Mouse (Mus musculus) forebrain, embryonic 11.5 days (tissue): ENCODE measurements around the gene Zfp831. TPM values are rescaled to one million over a fixed set of nuclear protein-coding genes. Genes with fewer than 3 reads are reported as not detected.

Experiments
- ATAC-seq: fragments of 200-750 bp; cut with Nextera tagmentation; replicated peaks from 2 replicates; pipeline ENCODE4 v1.8.0; 2017; ENCODE audit warnings: moderate TSS enrichment; ENCODE audit not compliant: low FRiP score
- DNase-seq: peaks from one replicate; pipeline ENCODE4 v3.0.0-alpha.2; 2017; ENCODE audit warnings: low spot score
- H3K27ac ChIP-seq: fragments of 300-500 bp; sonication (generic); 2 replicates; pipeline ENCODE4 v1.5.1; 2014; ENCODE audit warnings: low read depth, low read length
- H3K27me3 ChIP-seq: fragments of 300-500 bp; sonication (generic); 2 replicates; pipeline ENCODE4 v1.6.1; 2014; ENCODE audit warnings: mild to moderate bottlenecking, low read length, mixed read lengths; ENCODE audit not compliant: control insufficient read depth, insufficient read depth
- H3K36me3 ChIP-seq: fragments of 300-500 bp; sonication (generic); 2 replicates; pipeline ENCODE4 v1.6.1; 2014; ENCODE audit warnings: mild to moderate bottlenecking, low read length, moderate library complexity, mixed read lengths; ENCODE audit not compliant: control insufficient read depth, insufficient read depth
- H3K4me1 ChIP-seq: fragments of 300-500 bp; sonication (generic); replicated peaks from 2 replicates; pipeline ENCODE4 v1.6.1; 2014; ENCODE audit warnings: low read length, mixed read lengths; ENCODE audit not compliant: control insufficient read depth, insufficient read depth
- H3K4me2 ChIP-seq: fragments of 300-500 bp; sonication (generic); 2 replicates; pipeline ENCODE4 v1.6.1; 2014; ENCODE audit warnings: low read depth, mild to moderate bottlenecking, low read length, moderate library complexity, mixed read lengths; ENCODE audit not compliant: severe bottlenecking
- H3K4me3 ChIP-seq: fragments of 300-500 bp; sonication (generic); 2 replicates; pipeline ENCODE4 v1.5.1; 2014; ENCODE audit warnings: low read depth, low read length
- H3K9ac ChIP-seq: fragments of 300-500 bp; sonication (generic); 2 replicates; pipeline ENCODE4 v1.6.1; 2014; ENCODE audit warnings: low read length
- H3K9me3 ChIP-seq: fragments of 300-500 bp; sonication (generic); 2 replicates; pipeline ENCODE4 v1.6.1; 2016; ENCODE audit warnings: low read length, mixed read lengths; ENCODE audit not compliant: control insufficient read depth
- WGBS: fragments of 180-500 bp; shearing (Covaris S2); extraction: QIAGEN DNeasy Blood & Tissue Kit; methylation state at CpG from one replicate; pipeline ENCODE4 v1.1.7; 2014; 5-methylcytosine and 5-hydroxymethylcytosine counted together
- polyA plus RNA-seq: library from polyadenylated mRNA; unstranded; fragments of >200 nt; fragmentation: Nextera tagmentation; extraction: Ambion mirVana; gene quantifications from 2 replicates; pipeline ENCODE4 v1.2.1, GENCODE M21; 2014

Zfp831 gene
- polyA plus RNA-seq, 1 experiment from 2014 or later = not detected

DNA sequence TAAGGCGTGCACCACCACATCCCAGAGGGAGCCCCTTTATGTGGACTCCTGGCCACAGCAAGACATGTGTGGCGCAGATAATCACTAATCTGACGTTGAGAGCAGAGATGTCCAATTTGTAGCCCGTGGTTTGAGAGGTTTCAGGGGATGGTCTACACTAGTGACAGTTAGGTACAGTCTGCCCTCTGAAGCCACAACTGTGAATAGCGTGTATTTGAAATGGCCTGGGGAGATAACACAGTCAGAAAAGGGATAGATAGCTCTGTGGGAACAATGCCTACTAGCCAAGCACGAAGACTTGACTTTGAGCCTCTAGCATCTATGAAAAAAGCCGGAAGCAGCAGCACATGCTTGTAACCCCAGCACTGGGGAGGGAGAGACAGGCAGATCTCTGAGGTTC is 18.9 kb upstream of the Zfp831 start:
- Histone ChIP-seq H3K4me3 (no peak overlapping the region), H3K4me2 (no peak overlapping the region), H3K36me3 (no peaks in the 10 kb centered on the region), H3K4me1 (no peaks in the 10 kb centered on the region), H3K9me3 (no peaks in the 10 kb centered on the region), H3K9ac (no peak overlapping the region), H3K27me3 (no peaks in the 10 kb centered on the region), H3K27ac (no peak overlapping the region)
- no peak for ATAC-seq
- WGBS = 86% methylated on average over 7 of the region's 7 CpGs
- no peak for DNase-seq

DNA sequence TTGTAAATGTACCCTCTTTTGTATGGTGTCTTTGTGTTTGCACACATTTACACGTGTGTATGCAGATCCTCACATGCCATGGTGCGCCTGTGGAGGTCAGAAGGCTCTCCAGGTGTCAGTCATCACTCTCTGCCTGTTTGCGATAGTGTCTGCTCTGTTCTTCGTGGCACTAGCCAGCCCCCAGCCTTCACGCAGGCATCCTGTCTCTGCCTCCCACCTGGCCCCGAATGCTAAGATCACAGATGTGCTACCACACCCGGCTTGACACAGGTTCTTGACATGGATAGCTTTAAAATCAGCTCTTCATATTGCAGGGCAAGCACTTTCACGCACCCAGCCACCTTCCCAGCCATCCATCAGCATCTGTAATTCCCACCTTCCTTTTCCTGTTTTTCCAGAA is 16.3 kb upstream of the Zfp831 start:
- no peak overlapping the region for H3K9ac ChIP-seq
- H3K27ac ChIP-seq = no peak overlapping the region
- no peak overlapping the region for H3K4me2 ChIP-seq
- ATAC-seq (no peak), DNase-seq (no peak)
- WGBS = 79% methylated on average over 8 of the region's 8 CpGs
- H3K27me3 ChIP-seq = no peaks in the 10 kb centered on the region
- H3K4me3 ChIP-seq = no peak overlapping the region
- no peaks in the 10 kb centered on the region for H3K36me3 ChIP-seq
- H3K9me3 ChIP-seq = no peaks in the 10 kb centered on the region
- no peaks in the 10 kb centered on the region for H3K4me1 ChIP-seq

DNA sequence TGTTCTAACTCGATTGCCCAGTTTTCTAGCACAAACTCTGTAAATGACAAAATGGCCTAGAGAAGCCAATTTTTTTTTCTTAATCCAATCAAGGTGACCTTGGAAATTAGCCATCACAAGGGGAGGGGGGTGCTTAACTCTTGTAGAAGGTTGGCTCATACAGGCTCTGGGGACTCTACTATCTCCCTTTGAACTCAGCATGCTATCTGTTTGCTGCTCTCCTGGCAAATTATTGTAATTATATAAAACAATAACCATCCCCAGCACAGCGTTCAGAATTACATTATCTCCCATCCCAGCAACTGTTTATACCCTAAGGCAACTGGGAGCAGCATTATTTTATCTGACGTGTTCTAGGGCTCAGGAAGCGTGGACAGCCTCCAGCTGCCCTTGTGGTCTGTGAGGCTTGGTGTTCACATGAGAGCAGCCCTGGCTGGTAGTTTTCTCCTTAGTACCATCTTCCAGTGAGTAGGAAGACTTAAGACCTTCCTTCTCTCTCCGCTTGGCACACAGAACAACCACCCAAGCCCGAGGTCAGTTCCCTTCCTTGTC is 14.0 kb upstream of the Zfp831 start:
- WGBS = 83% methylated on average over 6 of the region's 6 CpGs
- H3K9me3 ChIP-seq = no peaks in the 10 kb centered on the region
- H3K4me1 ChIP-seq = no peaks in the 10 kb centered on the region
- H3K36me3 ChIP-seq = no peaks in the 10 kb centered on the region
- no peak overlapping the region for H3K9ac ChIP-seq
- H3K27ac ChIP-seq = no peak overlapping the region
- H3K4me3 ChIP-seq = no peak overlapping the region
- no peak for ATAC-seq
- H3K4me2 ChIP-seq = no peak overlapping the region
- no peaks in the 10 kb centered on the region for H3K27me3 ChIP-seq
- no peak for DNase-seq

DNA sequence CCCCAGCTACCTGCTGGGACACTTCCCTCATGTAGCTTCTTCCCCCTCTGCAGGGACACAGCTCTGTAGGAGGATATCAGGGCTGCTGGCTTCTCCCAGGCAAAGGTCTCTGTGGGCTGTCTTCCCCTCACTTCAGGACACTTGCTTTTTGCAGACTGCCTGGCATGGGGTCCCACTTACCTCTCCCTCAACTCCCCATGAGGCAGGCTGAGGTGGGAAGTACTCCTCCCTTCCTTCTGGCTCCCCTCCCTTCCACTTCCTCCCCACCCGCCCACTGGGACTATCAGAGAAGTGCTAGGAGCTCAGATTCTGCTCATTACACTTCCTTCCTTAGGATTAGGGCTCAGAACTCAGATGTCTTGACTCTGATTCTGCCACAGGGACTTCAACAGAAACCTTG is 6.6 kb upstream of the Zfp831 start:
- Histone ChIP-seq H3K27ac (no peak overlapping the region), H3K4me1 (no peaks in the 10 kb centered on the region), H3K9ac (no peak overlapping the region), H3K27me3 (no peaks in the 10 kb centered on the region), H3K9me3 (no peaks in the 10 kb centered on the region), H3K4me3 (no peak overlapping the region), H3K36me3 (no peaks in the 10 kb centered on the region), H3K4me2 (no peak overlapping the region)
- 56% methylated on average over 1 of the region's 1 CpGs for WGBS
- DNase-seq (no peak), ATAC-seq (no peak)

DNA sequence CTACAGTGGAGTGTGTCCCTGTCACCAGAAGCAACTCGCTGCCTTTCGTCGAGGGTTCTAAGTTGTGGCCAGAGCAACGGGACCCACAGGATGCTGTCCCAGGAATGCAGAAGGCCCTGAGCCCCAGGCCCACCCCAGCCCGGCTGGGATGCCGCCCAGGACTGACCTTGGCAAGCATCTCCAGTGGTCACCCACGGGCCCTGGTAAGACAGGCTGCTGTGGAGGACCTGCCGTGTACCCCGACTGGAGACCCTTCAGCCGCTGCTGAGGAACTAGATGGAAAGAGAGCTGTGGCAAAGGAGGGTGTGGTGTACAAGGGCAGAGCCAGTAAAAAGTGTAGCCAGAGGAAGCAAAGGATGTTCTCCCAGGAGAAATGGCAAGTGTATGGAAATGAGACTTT is 1.6 kb downstream of the Zfp831 start:
- ATAC-seq (no peak), DNase-seq (no peak)
- Histone ChIP-seq H3K27ac (no peak overlapping the region), H3K27me3 (no peaks in the 10 kb centered on the region), H3K4me2 (no peak overlapping the region), H3K9ac (no peak overlapping the region), H3K4me1 (no peaks in the 10 kb centered on the region), H3K9me3 (no peaks in the 10 kb centered on the region), H3K4me3 (no peak overlapping the region), H3K36me3 (no peaks in the 10 kb centered on the region)
- WGBS = 89% methylated on average over 10 of the region's 10 CpGs

DNA sequence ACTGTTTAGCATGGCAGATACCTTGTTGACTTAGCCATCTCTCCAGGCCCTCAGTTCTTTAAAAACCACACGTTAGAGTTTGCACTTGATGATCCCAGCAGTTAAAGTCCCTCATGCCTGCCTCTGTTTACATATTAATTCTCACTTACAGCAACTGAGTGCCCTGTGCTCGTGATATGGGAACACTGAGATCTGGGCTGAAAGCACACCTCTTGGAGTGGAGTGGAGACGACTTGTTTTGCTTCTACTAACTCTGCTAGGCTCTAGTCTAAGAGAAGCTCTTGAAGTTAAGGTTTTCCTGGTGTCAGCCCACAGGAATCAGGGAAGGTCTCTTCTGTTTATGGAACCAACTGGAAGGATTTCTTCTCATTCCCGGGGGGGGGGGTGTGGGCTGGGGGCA is 9.5 kb downstream of the Zfp831 start:
- no peak overlapping the region for H3K27ac ChIP-seq
- no peak overlapping the region for H3K4me3 ChIP-seq
- no peaks in the 10 kb centered on the region for H3K9me3 ChIP-seq
- H3K9ac ChIP-seq = no peak overlapping the region
- no peaks in the 10 kb centered on the region for H3K36me3 ChIP-seq
- ATAC-seq (no peak), DNase-seq (peak; percentile 34)
- H3K4me1 ChIP-seq = no peaks in the 10 kb centered on the region
- H3K4me2 ChIP-seq = no peak overlapping the region
- WGBS = 82% methylated on average over 4 of the region's 4 CpGs
- H3K27me3 ChIP-seq = no peaks in the 10 kb centered on the region

DNA sequence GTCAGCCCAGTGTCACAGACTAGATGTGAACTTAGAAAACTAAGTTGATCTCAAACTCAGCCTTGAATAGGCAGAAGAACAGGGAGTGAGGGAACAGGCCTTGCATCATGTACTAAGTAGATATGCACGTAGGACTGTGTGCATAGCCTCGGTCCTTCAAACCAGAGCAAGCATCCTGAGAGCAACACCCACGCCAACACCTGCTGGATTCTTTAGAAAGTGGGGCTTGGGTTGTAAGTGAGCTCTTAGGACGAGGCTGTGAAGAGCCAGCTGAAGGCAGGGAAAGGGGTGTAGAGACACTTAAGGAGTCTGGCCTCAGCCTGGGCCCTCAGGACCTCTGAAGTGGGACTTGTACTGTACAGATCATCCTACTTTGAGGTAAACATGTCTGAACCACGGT is 12.0 kb downstream of the Zfp831 start:
- ATAC-seq = no peak
- WGBS = 83% methylated on average over 5 of the region's 5 CpGs

DNA sequence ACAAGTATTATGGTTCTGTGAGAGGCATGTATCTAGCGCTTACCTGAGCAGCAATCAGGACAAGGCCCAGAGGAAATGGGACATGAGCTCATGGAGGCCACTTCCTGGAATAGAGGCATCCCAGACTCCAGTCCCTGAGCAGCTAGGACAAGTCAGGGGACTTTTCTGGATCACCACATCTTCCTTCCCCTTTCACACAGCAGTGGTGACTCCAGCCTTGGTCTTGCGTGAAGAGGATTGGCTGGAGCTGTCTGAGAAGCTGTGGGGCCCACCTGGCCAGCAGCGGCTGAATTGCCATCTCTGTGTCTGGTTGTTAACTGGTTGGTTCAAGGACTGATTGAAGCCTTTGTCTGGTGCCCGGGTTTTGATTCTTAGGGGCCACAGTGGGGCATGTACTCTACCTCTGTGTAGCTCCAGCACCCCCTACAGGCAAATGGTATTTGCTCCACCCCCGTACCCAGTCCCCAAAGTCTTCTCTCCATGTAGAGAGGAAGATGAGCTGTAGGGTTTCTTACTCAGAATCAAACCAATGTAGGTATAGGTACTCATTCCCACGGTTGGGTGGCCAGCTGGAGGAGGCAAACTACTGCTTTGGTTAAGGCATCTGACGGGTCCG is 15.0 kb downstream of the Zfp831 start:
- Histone ChIP-seq H3K27ac (no peak overlapping the region), H3K9me3 (no peaks in the 10 kb centered on the region), H3K9ac (no peak overlapping the region), H3K27me3 (no peaks in the 10 kb centered on the region), H3K36me3 (no peaks in the 10 kb centered on the region), H3K4me3 (no peak overlapping the region), H3K4me2 (no peak overlapping the region), H3K4me1 (no peaks in the 10 kb centered on the region)
- 76% methylated on average over 8 of the region's 8 CpGs for WGBS
- no peak for ATAC-seq
- DNase-seq = peak; percentile 47

More for the DNA sequence above, 12.0 kb downstream of the Zfp831 start:
- H3K36me3 ChIP-seq = no peaks in the 10 kb centered on the region
- H3K27me3 ChIP-seq = no peaks in the 10 kb centered on the region
- no peaks in the 10 kb centered on the region for H3K9me3 ChIP-seq
- no peak overlapping the region for H3K9ac ChIP-seq
- no peak for DNase-seq
- H3K27ac ChIP-seq = no peak overlapping the region
- H3K4me3 ChIP-seq = no peak overlapping the region
- no peak overlapping the region for H3K4me2 ChIP-seq
- no peaks in the 10 kb centered on the region for H3K4me1 ChIP-seq

DNA sequence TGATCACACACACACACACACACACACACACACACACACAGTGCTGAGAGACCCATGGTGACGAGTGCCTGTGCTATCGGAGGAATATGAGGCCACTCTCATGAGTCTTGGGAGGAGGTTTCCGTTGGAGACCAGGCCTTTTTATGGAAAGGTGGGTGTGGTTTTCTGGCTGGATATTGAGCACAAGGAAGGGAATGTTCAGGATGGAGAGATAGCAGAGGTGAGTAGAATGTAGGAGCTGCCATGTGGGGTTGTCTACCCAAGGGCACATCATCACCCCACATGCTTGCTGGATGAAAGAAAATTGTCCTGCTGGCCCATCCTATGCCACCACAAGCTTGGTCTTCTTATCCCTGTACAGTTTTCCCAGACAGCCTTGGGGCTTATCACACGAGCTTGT is 16.5 kb downstream of the Zfp831 start:
- DNase-seq (peak; percentile 15), ATAC-seq (no peak)
- no peak overlapping the region for H3K9ac ChIP-seq
- no peak overlapping the region for H3K4me2 ChIP-seq
- H3K9me3 ChIP-seq = no peaks in the 10 kb centered on the region
- 83% methylated on average over 4 of the region's 4 CpGs for WGBS
- no peaks in the 10 kb centered on the region for H3K36me3 ChIP-seq
- H3K27me3 ChIP-seq = no peaks in the 10 kb centered on the region
- H3K4me3 ChIP-seq = no peak overlapping the region
- no peaks in the 10 kb centered on the region for H3K4me1 ChIP-seq
- H3K27ac ChIP-seq = no peak overlapping the region
